Mouse (Mus musculus) layer of hippocampus, adult 2 months (tissue): Measurements from ENCODE around the gene Golga1. TPM values are rescaled to one million over a fixed set of nuclear protein-coding genes. Genes with fewer than 3 reads are reported as not detected.
A peak's percentile ranks its signal among the peaks of the same experiment; 100 is the strongest.
"Not testable (repeated sequence)": the region's sequence is repeated elsewhere in the genome, so short reads cannot be mapped to it uniquely, and the experiment has no call there.

Experiments used
- DNase-seq, 2 experiments: peaks; one replicate each; pipeline ENCODE4 v3.0.0; 2022; ENCODE audit warnings: low spot score in 2 of 2
- H3K27ac ChIP-seq: fragments of 200-600 bp; 2 replicates; pipeline ENCODE4 v1.8.1; 2022
- H3K4me3 ChIP-seq: fragments of 200-600 bp; 2 replicates; pipeline ENCODE4 v1.8.1; 2022; ENCODE audit warnings: mild to moderate bottlenecking
- CTCF ChIP-seq: fragments of 200-600 bp; conservative IDR thresholded peaks from 2 replicates; pipeline ENCODE4 v1.8.1; 2022; ENCODE audit warnings: antibody characterized with exemption, mild to moderate bottlenecking, moderate library complexity
- long read RNA-seq, 2 experiments: library from polyadenylated mRNA; stranded (forward); transcript quantifications; one replicate each; pipeline ENCODE4 v2.0.0; 2021; ENCODE audit warnings: borderline mapping rate in 2 of 2
- total RNA-seq, 2 experiments: library from RNA; stranded (reverse); gene quantifications; 2 replicates each; pipeline ENCODE4 v1.2.3; 2021

The Golga1 gene
- total RNA-seq: 10 to 100 TPM; 36.2 to 42.5 TPM
- long read RNA-seq, experiment 1, full-length matches to known transcripts: 6 of 17 reads
- long read RNA-seq, experiment 1, partial matches to known transcripts: 1 of 17 reads
- long read RNA-seq, experiment 1, other reads (novel, unspliced or antisense): 10 of 17 reads
- long read RNA-seq, experiment 2, full-length matches to known transcripts: 7 of 27 reads
- long read RNA-seq, experiment 2, partial matches to known transcripts: 4 of 27 reads
- long read RNA-seq, experiment 2, other reads (novel, unspliced or antisense): 16 of 27 reads

GRCm38 (mm10) chr2:39065400-39065987 is at the start of gene Golga1:
Golga1 (minus strand) TSS chr2:39065541.
- H3K27ac ChIP-seq: peak within 1 kb of the TSS; percentile 96
- no peak for TF ChIP-seq CTCF
- peak within 1 kb of the TSS; percentile 86 for H3K4me3 ChIP-seq
- DNase-seq: peak; percentile 89 to 92

DNA sequence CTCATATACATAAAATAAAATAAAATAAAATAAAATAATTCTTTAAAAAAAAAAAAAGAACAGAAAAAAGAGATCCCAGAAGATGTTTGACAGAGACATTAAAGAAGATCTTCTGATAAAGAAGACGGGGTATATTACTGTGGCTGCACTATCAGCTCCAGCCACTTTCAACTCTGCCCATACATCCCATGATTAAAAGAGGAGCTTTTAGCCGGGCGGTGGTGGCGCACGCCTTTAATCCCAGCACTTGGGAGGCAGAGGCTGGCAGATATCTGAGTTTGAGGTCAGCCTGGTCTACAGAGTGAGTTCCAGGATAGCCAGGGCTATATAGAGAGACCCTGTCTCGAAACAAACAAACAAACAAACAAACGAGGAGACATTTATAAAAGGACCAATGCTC is 48.8 kb upstream of the Golga1 start:
- TF ChIP-seq CTCF: no peak
- Histone ChIP-seq H3K27ac (no peak overlapping the region), H3K4me3 (no peak overlapping the region)
- DNase-seq: no peak

- H3K4me3 ChIP-seq: no peak overlapping the region
- no peak for DNase-seq
- no peak for TF ChIP-seq CTCF
- H3K27ac ChIP-seq: no peak overlapping the region
Observed at GRCm38 (mm10) chr2:39110514-39110913, 45.2 kb upstream of the Golga1 start.

- not testable (repeated sequence) for DNase-seq, H3K4me3 ChIP-seq, H3K27ac ChIP-seq
Observed at GRCm38 (mm10) chr2:39109712-39110111, 44.4 kb upstream of the Golga1 start.

- not testable (repeated sequence) for DNase-seq, H3K27ac ChIP-seq, H3K4me3 ChIP-seq
Observed at GRCm38 (mm10) chr2:39099951-39100350, 34.6 kb upstream of the Golga1 start.

DNA sequence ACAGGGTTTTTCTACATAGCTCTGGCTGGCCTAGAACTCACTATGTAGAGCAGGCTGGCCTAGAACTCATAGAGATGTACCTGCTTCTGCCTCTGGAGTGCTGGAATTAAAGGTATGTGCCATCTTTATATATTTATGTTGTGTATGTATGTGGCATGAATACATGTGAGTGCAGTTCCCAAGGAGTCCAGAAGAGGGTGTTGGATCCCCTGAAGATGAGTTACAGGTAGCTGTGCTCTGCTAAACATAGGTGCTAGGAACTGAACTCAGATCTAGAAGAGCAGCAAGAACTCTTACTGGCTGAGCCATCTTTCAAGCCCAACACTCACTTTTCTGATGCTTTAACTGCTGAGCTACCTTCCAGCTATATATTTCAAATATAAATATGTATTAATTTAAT is 32.7 kb upstream of the Golga1 start:
- TF ChIP-seq CTCF: peak; percentile 49
- no peak overlapping the region for H3K27ac ChIP-seq
- no peak for DNase-seq
- H3K4me3 ChIP-seq: no peak overlapping the region

DNA sequence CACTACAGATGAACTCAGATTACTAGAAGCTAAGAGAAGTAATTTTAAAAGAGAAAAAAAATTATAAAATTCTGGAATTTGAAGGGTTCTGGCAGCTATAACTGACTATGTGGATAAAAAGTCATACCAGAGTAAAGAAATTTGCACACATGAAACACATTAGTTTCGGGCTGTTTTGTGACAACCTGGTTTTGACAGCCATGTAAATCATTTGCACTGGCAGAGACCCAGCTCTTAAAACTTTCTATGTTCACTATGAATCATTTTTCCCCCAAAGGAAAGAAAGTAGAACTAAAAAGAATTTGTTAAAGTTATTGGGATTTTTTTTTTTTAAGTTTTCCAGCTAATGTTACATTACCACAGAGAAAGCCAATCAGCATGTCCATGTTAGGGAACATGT is 26.6 kb upstream of the Golga1 start:
- no peak for DNase-seq
- TF ChIP-seq CTCF: no peak
- Histone ChIP-seq H3K27ac (no peak overlapping the region), H3K4me3 (no peak overlapping the region)

DNA sequence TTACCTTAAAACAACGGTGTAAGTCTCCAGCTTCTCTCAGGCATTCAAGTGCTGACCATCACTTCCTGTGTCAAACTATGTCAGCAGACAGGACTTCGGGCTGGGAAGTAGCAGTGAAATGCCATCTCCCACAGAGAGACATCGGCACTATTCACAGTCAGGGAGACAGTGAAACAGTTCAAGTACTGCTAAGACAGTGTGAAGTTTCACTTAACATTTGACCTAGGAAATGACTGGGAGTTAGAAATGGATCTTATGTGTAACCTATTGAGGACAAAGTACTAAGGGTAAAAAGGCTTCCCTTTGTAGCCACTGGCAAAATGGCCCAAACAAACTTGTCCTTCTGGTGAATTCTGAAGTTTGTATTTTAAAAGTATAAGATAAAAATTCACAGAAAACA is 17.4 kb upstream of the Golga1 start:
- DNase-seq: no peak
- TF ChIP-seq CTCF: no peak
- Histone ChIP-seq H3K27ac (no peak overlapping the region), H3K4me3 (no peak overlapping the region)

GRCm38 (mm10) chr2:39070666-39071065 is 5.3 kb upstream of the Golga1 start:
- Histone ChIP-seq H3K4me3 (no peak overlapping the region), H3K27ac (no peak overlapping the region)
- DNase-seq: no peak
- no peak for TF ChIP-seq CTCF

DNA sequence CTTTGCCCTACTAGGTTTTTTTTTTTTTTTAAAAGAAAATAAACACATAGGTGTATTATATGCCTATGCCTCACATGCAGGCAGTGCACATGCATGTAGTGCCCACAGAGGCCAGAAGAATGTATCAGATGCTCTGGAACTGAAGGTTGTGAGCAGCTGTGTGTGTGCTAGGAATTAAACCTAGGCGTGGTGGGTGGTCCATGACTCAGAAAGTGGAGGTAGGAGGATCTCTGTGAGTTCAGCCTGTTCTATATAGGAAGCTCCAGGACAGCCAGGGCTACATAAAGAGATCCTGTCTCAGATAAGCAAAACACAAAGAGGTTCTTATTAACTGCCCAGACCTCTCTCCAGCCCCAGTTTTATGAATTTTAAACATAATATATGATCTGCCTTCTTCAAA is 3.8 kb upstream of the Golga1 start:
- DNase-seq: no peak

GRCm38 (mm10) chr2:39064687-39065399 is 498 bp downstream of the Golga1 start:
- peak in 1 of 2 experiments; percentile 12 for DNase-seq
- no peak for TF ChIP-seq CTCF
- Histone ChIP-seq H3K4me3 (peak overlapping the region; percentile 86), H3K27ac (peak overlapping the region; percentile 96)

More for the DNA sequence above, 3.8 kb upstream of the Golga1 start:
- no peak overlapping the region for H3K4me3 ChIP-seq
- no peak for TF ChIP-seq CTCF
- no peak overlapping the region for H3K27ac ChIP-seq

- DNase-seq: no peak
- Histone ChIP-seq H3K27ac (no peak overlapping the region), H3K4me3 (no peak overlapping the region)
- no peak for TF ChIP-seq CTCF
Observed at GRCm38 (mm10) chr2:39048515-39048914, 16.8 kb downstream of the Golga1 start.

GRCm38 (mm10) chr2:39040215-39040614 is 25.1 kb downstream of the Golga1 start:
- DNase-seq: no peak
- no peak overlapping the region for H3K27ac ChIP-seq
- TF ChIP-seq CTCF: no peak
- no peak overlapping the region for H3K4me3 ChIP-seq
